Comparison of ENCODE assay signal across 23 mouse cellular contexts in genomic region chr11:95517162-95517561, GRCm38 (mm10). TPM values are rescaled to one million over a fixed set of nuclear protein-coding genes. Genes with fewer than 3 reads are reported as not detected.
DNase-seq lines count a peak whose midpoint lies in the region; ATAC-seq lines count a peak whose summit lies in the region.
"Had no signal": no experiment of that assay in that cellular context is flagged by ENCODE, and none has a peak within 500 bp of the region (broad histone marks: within the 10 kb centered on the region; RNA-seq: fewer than 3 reads in every experiment).

No protein-coding gene starts in this region.

- no peaks in the 10 kb centered on the region for H3K9me3 ChIP-seq in hindbrain, embryonic 13.5 days
- no peaks in the 10 kb centered on the region for H3K9me3 ChIP-seq in hindbrain, embryonic 16.5 days (ENCODE audit: control insufficient read depth, low read length)
- H3K9me3 ChIP-seq in forebrain, embryonic 11.5 days (ENCODE audit: control insufficient read depth, low read length), result no peaks in the 10 kb centered on the region
- H3K9me3 ChIP-seq in limb, embryonic 11.5 days (ENCODE audit: control insufficient read depth, low read length), result no peaks in the 10 kb centered on the region
- H3K9me3 ChIP-seq: G1E; hindbrain, embryonic 15.5 days; midbrain, embryonic 12.5 days had no signal

- H3K9ac ChIP-seq in hindbrain, embryonic 13.5 days, result peak overlapping the region; percentile 49; the same call in 1 of the 2 replicates
- no peak overlapping the region for H3K9ac ChIP-seq in hindbrain, embryonic 16.5 days (ENCODE audit: low read depth, low read length)
- no peak overlapping the region for H3K9ac ChIP-seq in forebrain, embryonic 11.5 days (ENCODE audit: low read length)
- H3K9ac ChIP-seq in limb, embryonic 11.5 days (ENCODE audit: low read length), result no peak overlapping the region; the same call in 1 of the 2 replicates
- H3K9ac ChIP-seq: hindbrain, embryonic 15.5 days; liver, embryonic 14.5 days had no signal

- H3K4me3 ChIP-seq in hindbrain, embryonic 13.5 days, result no peak overlapping the region
- no peak overlapping the region for H3K4me3 ChIP-seq in hindbrain, embryonic 16.5 days (ENCODE audit: low read length)
- no peak overlapping the region for H3K4me3 ChIP-seq in forebrain, embryonic 11.5 days (ENCODE audit: low read depth, low read length)
- H3K4me3 ChIP-seq in limb, embryonic 11.5 days (ENCODE audit: low read depth, low read length), result no peak overlapping the region
- H3K4me3 ChIP-seq: hindbrain, embryonic 15.5 days; layer of hippocampus, adult 2 months; midbrain, embryonic 12.5 days had no signal

- no peak overlapping the region for H3K27ac ChIP-seq in hindbrain, embryonic 13.5 days
- no peak overlapping the region for H3K27ac ChIP-seq in hindbrain, embryonic 16.5 days (ENCODE audit: low read depth, low read length)
- no peak overlapping the region for H3K27ac ChIP-seq in forebrain, embryonic 11.5 days (ENCODE audit: low read depth, low read length)
- peak overlapping the region; percentile 63 for H3K27ac ChIP-seq in limb, embryonic 11.5 days (replicated peaks; ENCODE audit: low read depth, low read length)
- H3K27ac ChIP-seq: hindbrain, embryonic 15.5 days; kidney, postnatal 0 days; layer of hippocampus, adult 2 months; liver, embryonic 14.5 days; midbrain, embryonic 12.5 days had no signal

- H3K36me3 ChIP-seq in hindbrain, embryonic 13.5 days, result no peaks in the 10 kb centered on the region
- H3K36me3 ChIP-seq in hindbrain, embryonic 16.5 days (ENCODE audit: control insufficient read depth, insufficient read depth, low read length), result no peaks in the 10 kb centered on the region
- H3K36me3 ChIP-seq in forebrain, embryonic 11.5 days (ENCODE audit: control insufficient read depth, insufficient read depth, low read length), result no peaks in the 10 kb centered on the region
- no peaks in the 10 kb centered on the region for H3K36me3 ChIP-seq in limb, embryonic 11.5 days (ENCODE audit: control insufficient read depth, insufficient read depth, low read length)
- H3K36me3 ChIP-seq: G1E; hindbrain, embryonic 15.5 days; midbrain, embryonic 12.5 days had no signal

- peaks cover 58% of the 10 kb centered on the region for H3K4me1 ChIP-seq in hindbrain, embryonic 13.5 days (replicated peaks)
- peaks cover 31% of the 10 kb centered on the region for H3K4me1 ChIP-seq in hindbrain, embryonic 16.5 days (ENCODE audit: control insufficient read depth, insufficient read depth, low read depth, low read length)
- H3K4me1 ChIP-seq in forebrain, embryonic 11.5 days (replicated peaks; ENCODE audit: control insufficient read depth, insufficient read depth, low read length), result peaks cover 29% of the 10 kb centered on the region
- H3K4me1 ChIP-seq in limb, embryonic 11.5 days (ENCODE audit: control insufficient read depth, insufficient read depth, low read length), result peaks cover 16% of the 10 kb centered on the region

- H3K27me3 ChIP-seq in hindbrain, embryonic 13.5 days, result peaks cover 51% of the 10 kb centered on the region
- peaks cover 12% of the 10 kb centered on the region for H3K27me3 ChIP-seq in hindbrain, embryonic 16.5 days (replicated peaks; ENCODE audit: control insufficient read depth, insufficient read depth, low read length)
- peaks cover 38% of the 10 kb centered on the region for H3K27me3 ChIP-seq in forebrain, embryonic 11.5 days (ENCODE audit: control insufficient read depth, insufficient read depth, low read length)
- H3K27me3 ChIP-seq in limb, embryonic 11.5 days (ENCODE audit: control insufficient read depth, insufficient read depth, low read length), result peaks cover 20% of the 10 kb centered on the region

- DNase-seq in cerebellum, adult 11-12 months, result peak; percentile 50
- no peak for DNase-seq in cerebellum, postnatal 25 days
- DNase-seq in forebrain, embryonic 11.5 days (ENCODE audit: low spot score), result no peak
- no peak for DNase-seq in limb, embryonic 11.5 days (ENCODE audit: low spot score)
- DNase-seq in kidney, postnatal 4 days, result no peak
- DNase-seq in right cerebral cortex, adult 18-20 months, result no peak
- DNase-seq: adrenal gland, postnatal 14 days; cerebellum, adult 2 months; gastrocnemius, postnatal 36 days; layer of hippocampus, postnatal 36 days; retina, postnatal 1 day; right cerebral cortex, postnatal 4 days; thymus, adult 2 months had no signal

- H3K4me2 ChIP-seq in hindbrain, embryonic 13.5 days, result no peak overlapping the region
- no peak overlapping the region for H3K4me2 ChIP-seq in hindbrain, embryonic 16.5 days (ENCODE audit: low read length)
- 0 out of 2 replicates have a peak overlapping the region, but pooled peaks have one; percentile 6 for H3K4me2 ChIP-seq in forebrain, embryonic 11.5 days (ENCODE audit: low read depth, low read length, severe bottlenecking)
- peak overlapping the region; percentile 16; the same call in 1 of the 2 replicates for H3K4me2 ChIP-seq in limb, embryonic 11.5 days (ENCODE audit: low read depth, severe bottlenecking)
- H3K4me2 ChIP-seq: hindbrain, embryonic 15.5 days had no signal

- no peak for ATAC-seq in hindbrain, embryonic 13.5 days (ENCODE audit: low FRiP score)
- ATAC-seq in hindbrain, embryonic 16.5 days, result no peak
- ATAC-seq in forebrain, embryonic 11.5 days (replicated peaks; ENCODE audit: low FRiP score), result no peak
- ATAC-seq in limb, embryonic 11.5 days (ENCODE audit: insufficient number of reproducible peaks, low FRiP score, low TSS enrichment, low read depth), result no peak
- ATAC-seq: activated CD4-positive, CD25-positive, alpha-beta regulatory T cell, adult 4 months; intestine, embryonic 16.5 days had no signal

- 57% methylated on average over 6 of the region's 6 CpGs for WGBS in hindbrain, embryonic 13.5 days
- WGBS in hindbrain, embryonic 16.5 days, result 47% methylated on average over 6 of the region's 6 CpGs
- WGBS in forebrain, embryonic 11.5 days, result 60% methylated on average over 6 of the region's 6 CpGs
- 36% methylated on average over 6 of the region's 6 CpGs for WGBS in limb, embryonic 11.5 days

RNA-seq across cellular contexts. Expression of gene Nxph3, which starts 2.8 kb away (rescaled TPM):
- 0.69 and 0.91 TPM in 2 replicates for polyA plus RNA-seq in hindbrain, embryonic 13.5 days (2015; fragmentation: Nextera tagmentation; extraction: Ambion mirVana)
- 2.8 and 3.0 TPM in 2 replicates for polyA plus RNA-seq in hindbrain, embryonic 16.5 days (2015; fragmentation: Nextera tagmentation; extraction: Ambion mirVana)
- polyA plus RNA-seq in forebrain, embryonic 11.5 days (2014; fragmentation: Nextera tagmentation; extraction: Ambion mirVana), result 0.25 and 0.28 TPM in 2 replicates
- 0.37 and 1.5 TPM in 2 replicates for polyA plus RNA-seq in limb, embryonic 11.5 days (2014; fragmentation: Nextera tagmentation; extraction: Ambion mirVana)
- polyA plus RNA-seq: activated CD4-positive, CD25-positive, alpha-beta regulatory T cell, adult 4 months; G1E had no signal

Comparison
In these comparisons a context has a peak if more than half of its experiments do, and no peak if none do; other contexts are left out.
1. H3K4me2 ChIP-seq: peak in forebrain, embryonic 11.5 days (single experiment) and limb, embryonic 11.5 days (single experiment); none in hindbrain, embryonic 13.5 days (single experiment) and hindbrain, embryonic 16.5 days (single experiment).